Comparison of ENCODE assay signal across 8 mouse cellular contexts in genomic region chr17:17623221-17623889, GRCm38 (mm10). TPM values are rescaled to one million over a fixed set of nuclear protein-coding genes. Genes with fewer than 3 reads are reported as not detected.
DNase-seq lines count a peak whose midpoint lies in the region; ATAC-seq and TF ChIP-seq lines count a peak whose summit lies in the region.

No protein-coding gene starts in this region.

- no peaks in the 10 kb centered on the region for H3K9me3 ChIP-seq in embryonic facial prominence, embryonic 12.5 days
- no peaks in the 10 kb centered on the region for H3K9me3 ChIP-seq in intestine, embryonic 14.5 days (ENCODE audit: control insufficient read depth, low read length)
- no peaks in the 10 kb centered on the region for H3K9me3 ChIP-seq in neural tube, embryonic 13.5 days

- ATAC-seq in embryonic facial prominence, embryonic 12.5 days (ENCODE audit: insufficient number of reproducible peaks, insufficient read depth, low FRiP score, low TSS enrichment): no peak
- ATAC-seq in intestine, embryonic 14.5 days (replicated peaks; ENCODE audit: low FRiP score, low TSS enrichment, low read depth): no peak
- ATAC-seq in neural tube, embryonic 13.5 days (ENCODE audit: low read depth): no peak

- H3K79me2 ChIP-seq in liver, adult 2 months (ENCODE audit: control insufficient read depth, insufficient read depth, low read length): peaks cover 11% of the 10 kb centered on the region

- H3K4me2 ChIP-seq in embryonic facial prominence, embryonic 12.5 days (replicated peaks): peak overlapping the region; percentile 72
- peak overlapping the region; percentile 76 for H3K4me2 ChIP-seq in intestine, embryonic 14.5 days (ENCODE audit: low read length)
- H3K4me2 ChIP-seq in neural tube, embryonic 13.5 days: peak overlapping the region; percentile 75

- H3K27ac ChIP-seq in liver, adult 2 months (replicated peaks; ENCODE audit: insufficient read depth, low read depth, low read length): peak overlapping the region; percentile 79
- peak overlapping the region; percentile 100 for H3K27ac ChIP-seq in embryonic facial prominence, embryonic 12.5 days
- peak overlapping the region; percentile 100 for H3K27ac ChIP-seq in intestine, embryonic 14.5 days (ENCODE audit: low read depth)
- H3K27ac ChIP-seq in neural tube, embryonic 13.5 days (replicated peaks): peak overlapping the region; percentile 100

- H3K36me3 ChIP-seq in liver, adult 2 months (ENCODE audit: control insufficient read depth, insufficient read depth, low read length): no peaks in the 10 kb centered on the region
- H3K36me3 ChIP-seq in embryonic facial prominence, embryonic 12.5 days: no peaks in the 10 kb centered on the region
- H3K36me3 ChIP-seq in intestine, embryonic 14.5 days (ENCODE audit: control insufficient read depth, insufficient read depth, low read length): no peaks in the 10 kb centered on the region
- no peaks in the 10 kb centered on the region for H3K36me3 ChIP-seq in neural tube, embryonic 13.5 days

- 5% methylated on average over 7 of the region's 7 CpGs for WGBS in liver, adult 2 months
- WGBS in embryonic facial prominence, embryonic 12.5 days: 4% methylated on average over 7 of the region's 7 CpGs
- 6% methylated on average over 7 of the region's 7 CpGs for WGBS in intestine, embryonic 14.5 days
- 5% methylated on average over 7 of the region's 7 CpGs for WGBS in neural tube, embryonic 13.5 days

- no peak for TF ChIP-seq POLR2A in liver, adult 2 months (IDR thresholded peaks at IDR 0.05; ENCODE audit: extremely low read depth, insufficient read depth, low read length)

- H3K4me3 ChIP-seq in liver, adult 2 months (ENCODE audit: insufficient read depth, low read depth, low read length): peak overlapping the region; percentile 96
- peak overlapping the region; percentile 97 for H3K4me3 ChIP-seq in embryonic facial prominence, embryonic 12.5 days
- H3K4me3 ChIP-seq in intestine, embryonic 14.5 days (ENCODE audit: low read depth, low read length): peak overlapping the region; percentile 87
- peak overlapping the region; percentile 94 for H3K4me3 ChIP-seq in neural tube, embryonic 13.5 days

- intact Hi-C loops in left cerebral cortex, postnatal 4 days (cut with DNase I): no loop called here

- H3K4me1 ChIP-seq in liver, adult 2 months (ENCODE audit: control insufficient read depth, insufficient read depth, low read length): peaks cover 7% of the 10 kb centered on the region
- peaks cover 10% of the 10 kb centered on the region; the same call in 1 of the 2 replicates for H3K4me1 ChIP-seq in embryonic facial prominence, embryonic 12.5 days
- H3K4me1 ChIP-seq in intestine, embryonic 14.5 days (replicated peaks; ENCODE audit: control insufficient read depth, insufficient read depth, low read length): peaks cover 12% of the 10 kb centered on the region; the same call in 1 of the 2 replicates
- peaks cover 33% of the 10 kb centered on the region for H3K4me1 ChIP-seq in neural tube, embryonic 13.5 days (replicated peaks)

- peak overlapping the region; percentile 91 for H3K9ac ChIP-seq in liver, adult 2 months (ENCODE audit: low read depth, low read length)
- peak overlapping the region; percentile 97 for H3K9ac ChIP-seq in embryonic facial prominence, embryonic 12.5 days
- peak overlapping the region; percentile 96 for H3K9ac ChIP-seq in intestine, embryonic 14.5 days (ENCODE audit: low read length)
- H3K9ac ChIP-seq in neural tube, embryonic 13.5 days: peak overlapping the region; percentile 96

- no peaks in the 10 kb centered on the region for H3K27me3 ChIP-seq in liver, adult 2 months (ENCODE audit: control insufficient read depth, insufficient read depth, low read length)
- H3K27me3 ChIP-seq in embryonic facial prominence, embryonic 12.5 days: no peaks in the 10 kb centered on the region
- no peaks in the 10 kb centered on the region for H3K27me3 ChIP-seq in intestine, embryonic 14.5 days (replicated peaks; ENCODE audit: control insufficient read depth, insufficient read depth, low read length)
- H3K27me3 ChIP-seq in neural tube, embryonic 13.5 days: no peaks in the 10 kb centered on the region

- no peak for DNase-seq in liver, adult 2 months (ENCODE audit: extremely low read depth, low read depth, low spot score)
- no peak for DNase-seq in liver
- no peak for DNase-seq in intestine, embryonic 14.5 days (ENCODE audit: low spot score)
- no peak for DNase-seq in urinary bladder, postnatal 14 days (ENCODE audit: low spot score)
- DNase-seq in spleen, adult 18-20 months: no peak
- no peak for DNase-seq in left cerebral cortex, postnatal 4 days

- TF ChIP-seq CTCF in liver, adult 2 months (IDR thresholded peaks at IDR 0.05; ENCODE audit: low read depth, low read length): no peak

RNA-seq across cellular contexts. Expression of gene Lnpep, which starts 1.5 kb away (rescaled TPM):
- total RNA-seq in liver, adult 2 months (2014; rRNA removed): 35.7 and 37.2 TPM in 2 replicates
- 2.6 and 2.7 TPM in 2 replicates for polyA plus RNA-seq in liver, adult 2 months (2012; rRNA removed)
- polyA plus RNA-seq in embryonic facial prominence, embryonic 12.5 days (2016; fragmentation: Nextera tagmentation; extraction: Ambion mirVana): 9.6 and 12.1 TPM in 2 replicates
- 11.3 and 11.4 TPM in 2 replicates for polyA plus RNA-seq in intestine, embryonic 14.5 days (2014; fragmentation: Nextera tagmentation; extraction: Ambion mirVana)
- 8.5 and 8.7 TPM in 2 replicates for polyA plus RNA-seq in neural tube, embryonic 13.5 days (2015; fragmentation: Nextera tagmentation; extraction: Ambion mirVana)
- total RNA-seq in left cerebral cortex, postnatal 4 days (2021): 10 to 100 TPM; 48.2 to 57.5 TPM
